Mouse (Mus musculus): ENCODE data around the gene Prkrip1. TPM values are rescaled to one million over a fixed set of nuclear protein-coding genes. Genes with fewer than 3 reads are reported as not detected.
A peak's percentile ranks its signal among the peaks of the same experiment; 100 is the strongest.
"Not testable (repeated sequence)": the region's sequence is repeated elsewhere in the genome, so short reads cannot be mapped to it uniquely, and the experiment has no call there.

The Prkrip1 gene
- polyA plus RNA-seq, 1 experiment from 2014 or later = 52.2 TPM

- H3K9me3 ChIP-seq (replicated peaks); H3K27me3 ChIP-seq; H3K27ac ChIP-seq (replicated peaks); ATAC-seq (ENCODE audit: insufficient number of reproducible peaks, low FRiP score, low TSS enrichment, low read depth); H3K4me1 ChIP-seq; H3K4me3 ChIP-seq (replicated peaks); H3K36me3 ChIP-seq; H3K4me2 ChIP-seq (replicated peaks); H3K9ac ChIP-seq: not testable (repeated sequence)
- WGBS = 64% methylated on average over 5 of the region's 5 CpGs
These were observed 49.6 kb downstream of the Prkrip1 start for GRCm38 (mm10) chr5:136149134-136149576.

GRCm38 (mm10) chr5:136147704-136148103, 51.1 kb downstream of the Prkrip1 start:
- H3K4me2 ChIP-seq (replicated peaks) = no peak overlapping the region
- no peak overlapping the region for H3K27ac ChIP-seq (replicated peaks)
- H3K9ac ChIP-seq = no peak overlapping the region
- H3K36me3 ChIP-seq = no peaks in the 10 kb centered on the region
- no peaks in the 10 kb centered on the region for H3K9me3 ChIP-seq (replicated peaks)
- ATAC-seq (ENCODE audit: insufficient number of reproducible peaks, low FRiP score, low TSS enrichment, low read depth) = no peak
- H3K4me1 ChIP-seq = no peaks in the 10 kb centered on the region
- H3K27me3 ChIP-seq = no peaks in the 10 kb centered on the region
- no peak overlapping the region for H3K4me3 ChIP-seq (replicated peaks)
- WGBS = 65% methylated on average over 8 of the region's 8 CpGs

GRCm38 (mm10) chr5:136146936-136147335, 51.8 kb downstream of the Prkrip1 start:
- H3K27ac ChIP-seq (replicated peaks) = no peak overlapping the region
- no peaks in the 10 kb centered on the region for H3K27me3 ChIP-seq
- ATAC-seq (ENCODE audit: insufficient number of reproducible peaks, low FRiP score, low TSS enrichment, low read depth) = no peak
- H3K4me1 ChIP-seq = no peaks in the 10 kb centered on the region
- no peak overlapping the region for H3K4me3 ChIP-seq (replicated peaks)
- H3K36me3 ChIP-seq = peaks cover 5% of the 10 kb centered on the region; the same call in 1 of the 2 replicates
- WGBS = 92% methylated on average over 1 of the region's 1 CpGs
- no peak overlapping the region for H3K9ac ChIP-seq
- H3K4me2 ChIP-seq (replicated peaks) = no peak overlapping the region
- no peaks in the 10 kb centered on the region for H3K9me3 ChIP-seq (replicated peaks)

DNA sequence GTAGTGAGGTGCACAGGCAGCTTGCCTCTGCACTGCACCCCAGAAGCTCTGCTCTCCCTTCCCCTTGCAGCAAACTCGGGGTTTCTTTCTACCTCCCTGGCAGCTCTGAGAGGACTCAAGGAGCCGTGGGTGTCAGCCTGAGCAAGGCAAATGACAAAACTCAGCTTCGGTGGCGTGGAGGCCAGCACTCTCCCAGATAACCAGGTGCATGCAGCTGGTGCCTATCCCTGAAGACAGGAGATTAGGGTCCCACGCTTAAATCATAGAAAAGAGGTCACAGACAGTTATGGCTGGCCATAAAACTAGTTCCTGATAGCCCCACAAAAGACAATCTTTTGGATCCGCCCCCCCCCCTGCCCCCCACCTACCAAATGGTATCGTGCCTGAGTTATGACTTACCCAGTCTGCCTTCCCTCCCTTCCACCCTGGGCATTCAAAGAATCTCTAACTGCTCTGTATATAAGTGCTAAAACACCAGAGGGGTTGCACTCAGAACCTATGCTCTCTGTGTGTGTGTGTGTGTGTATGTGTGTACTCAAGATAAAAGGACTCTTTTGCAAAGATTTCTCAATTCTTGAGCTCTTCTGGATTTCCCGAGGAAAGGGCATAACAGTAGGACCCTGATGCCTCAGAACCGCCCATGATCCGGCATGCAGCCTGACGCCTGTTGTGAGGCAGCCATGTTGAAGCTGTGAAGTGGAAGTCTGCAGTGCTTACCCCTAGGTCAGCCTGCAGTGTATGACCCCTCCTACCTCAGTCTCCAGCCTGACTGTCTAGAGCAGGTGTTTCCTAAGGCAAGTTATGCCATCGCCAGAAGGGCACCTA, 53.9 kb downstream of the Prkrip1 start:
- ATAC-seq (ENCODE audit: insufficient number of reproducible peaks, low FRiP score, low TSS enrichment, low read depth) = no peak
- Histone ChIP-seq H3K36me3 (peaks cover 25% of the 10 kb centered on the region), H3K9me3 (replicated peaks) (no peaks in the 10 kb centered on the region), H3K4me2 (replicated peaks) (no peak overlapping the region), H3K27ac (replicated peaks) (no peak overlapping the region), H3K4me1 (no peaks in the 10 kb centered on the region), H3K9ac (no peak overlapping the region), H3K27me3 (no peaks in the 10 kb centered on the region), H3K4me3 (replicated peaks) (no peak overlapping the region)
- 69% methylated on average over 12 of the region's 12 CpGs for WGBS

- Histone ChIP-seq H3K4me3 (replicated peaks) (no peak overlapping the region), H3K27ac (replicated peaks) (no peak overlapping the region), H3K9ac (no peak overlapping the region), H3K36me3 (peaks cover 34% of the 10 kb centered on the region), H3K9me3 (replicated peaks) (no peaks in the 10 kb centered on the region), H3K4me2 (replicated peaks) (no peak overlapping the region), H3K27me3 (no peaks in the 10 kb centered on the region), H3K4me1 (no peaks in the 10 kb centered on the region)
- no peak for ATAC-seq (ENCODE audit: insufficient number of reproducible peaks, low FRiP score, low TSS enrichment, low read depth)
- 86% methylated on average over 6 of the region's 6 CpGs for WGBS
These were observed 55.5 kb downstream of the Prkrip1 start for GRCm38 (mm10) chr5:136143161-136143755.

GRCm38 (mm10) chr5:136142746-136143145, 56.0 kb downstream of the Prkrip1 start:
- H3K4me3 ChIP-seq (replicated peaks) = no peak overlapping the region
- H3K4me2 ChIP-seq (replicated peaks) = no peak overlapping the region
- H3K9me3 ChIP-seq (replicated peaks) = no peaks in the 10 kb centered on the region
- no peak for ATAC-seq (ENCODE audit: insufficient number of reproducible peaks, low FRiP score, low TSS enrichment, low read depth)
- 89% methylated on average over 5 of the region's 5 CpGs for WGBS
- no peak overlapping the region for H3K9ac ChIP-seq
- H3K4me1 ChIP-seq = 0 out of 2 replicates have a peak, but pooled peaks cover 4% of the 10 kb centered on the region
- H3K27me3 ChIP-seq = no peaks in the 10 kb centered on the region
- no peak overlapping the region for H3K27ac ChIP-seq (replicated peaks)
- H3K36me3 ChIP-seq = peaks cover 35% of the 10 kb centered on the region

DNA sequence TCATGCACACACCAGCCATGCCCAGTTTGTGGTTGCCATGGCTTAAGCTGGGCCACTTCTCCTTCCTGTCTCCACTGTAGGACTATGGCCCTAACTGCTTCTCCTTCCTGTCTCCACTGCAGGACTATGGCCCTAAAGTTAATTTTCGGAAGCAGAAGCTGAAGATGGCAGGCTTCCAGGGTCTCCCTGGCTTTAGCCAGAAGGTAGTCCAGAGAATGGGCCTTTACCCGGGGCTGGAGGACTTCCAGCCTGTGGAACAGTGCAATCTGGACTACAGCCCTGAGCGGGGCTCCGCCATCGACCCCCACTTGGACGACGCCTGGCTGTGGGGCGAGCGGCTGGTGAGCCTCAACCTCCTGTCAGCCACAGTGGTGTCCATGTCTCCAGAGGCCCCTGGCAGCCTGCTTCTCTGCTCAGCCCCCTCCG, 58.7 kb downstream of the Prkrip1 start:
- WGBS = 94% methylated on average over 10 of the region's 10 CpGs
- H3K9ac ChIP-seq = no peak overlapping the region
- H3K4me3 ChIP-seq (replicated peaks) = no peak overlapping the region
- no peaks in the 10 kb centered on the region for H3K27me3 ChIP-seq
- ATAC-seq (ENCODE audit: insufficient number of reproducible peaks, low FRiP score, low TSS enrichment, low read depth) = no peak
- H3K27ac ChIP-seq (replicated peaks) = no peak overlapping the region
- no peak overlapping the region for H3K4me2 ChIP-seq (replicated peaks)
- H3K4me1 ChIP-seq = peaks cover 18% of the 10 kb centered on the region
- peaks cover 35% of the 10 kb centered on the region for H3K36me3 ChIP-seq
- H3K9me3 ChIP-seq (replicated peaks) = no peaks in the 10 kb centered on the region

GRCm38 (mm10) chr5:136139393-136139792, 59.4 kb downstream of the Prkrip1 start:
- H3K27me3 ChIP-seq = no peaks in the 10 kb centered on the region
- peaks cover 24% of the 10 kb centered on the region for H3K4me1 ChIP-seq
- WGBS = 94% methylated on average over 13 of the region's 13 CpGs
- ATAC-seq (ENCODE audit: insufficient number of reproducible peaks, low FRiP score, low TSS enrichment, low read depth) = no peak
- H3K9me3 ChIP-seq (replicated peaks) = no peaks in the 10 kb centered on the region
- peaks cover 35% of the 10 kb centered on the region for H3K36me3 ChIP-seq
- no peak overlapping the region for H3K9ac ChIP-seq
- no peak overlapping the region for H3K27ac ChIP-seq (replicated peaks)
- H3K4me3 ChIP-seq (replicated peaks) = no peak overlapping the region
- no peak overlapping the region for H3K4me2 ChIP-seq (replicated peaks)

DNA sequence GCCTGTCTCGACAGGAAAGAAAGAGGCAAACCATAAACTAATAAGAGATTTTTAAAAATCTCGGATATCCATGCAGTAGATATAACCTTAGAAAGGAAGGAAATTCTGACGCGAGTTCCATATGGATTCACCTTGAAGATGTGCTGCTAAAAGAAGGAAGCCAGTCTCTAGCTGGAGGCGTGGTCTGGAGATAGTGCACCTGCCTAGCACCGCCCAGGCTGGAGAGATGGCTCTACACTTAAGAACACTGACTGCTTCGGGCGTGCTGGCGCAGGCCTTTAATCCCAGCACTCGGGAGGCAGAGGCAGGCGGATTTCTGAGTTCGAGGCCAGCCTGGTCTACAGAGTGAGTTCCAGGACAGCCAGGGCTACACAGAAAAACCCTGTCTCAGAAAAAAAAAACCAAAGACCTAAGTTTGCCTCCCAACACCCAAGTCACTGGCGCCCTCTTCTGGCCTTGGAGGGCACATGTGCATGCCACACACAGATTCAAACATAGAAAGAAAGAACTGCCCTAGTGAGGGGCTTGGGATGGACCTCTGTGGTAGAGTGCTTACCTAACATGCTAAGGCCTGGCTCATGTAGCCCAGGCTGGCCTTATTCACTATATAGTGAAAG, 61.0 kb downstream of the Prkrip1 start:
- Histone ChIP-seq H3K9ac (no peak overlapping the region), H3K27ac (replicated peaks) (no peak overlapping the region), H3K36me3 (peaks cover 44% of the 10 kb centered on the region), H3K4me2 (replicated peaks) (no peak overlapping the region), H3K4me3 (replicated peaks) (no peak overlapping the region), H3K9me3 (replicated peaks) (no peaks in the 10 kb centered on the region), H3K4me1 (peaks cover 24% of the 10 kb centered on the region), H3K27me3 (no peaks in the 10 kb centered on the region)
- no peak for ATAC-seq (ENCODE audit: insufficient number of reproducible peaks, low FRiP score, low TSS enrichment, low read depth)
- whole genome bisulfite sequencing = 80% methylated on average over 13 of the region's 13 CpGs

GRCm38 (mm10) chr5:136136292-136136990, 62.3 kb downstream of the Prkrip1 start:
- Histone ChIP-seq H3K4me3 (replicated peaks) (peak overlapping the region; percentile 62), H3K9ac (peak overlapping the region; percentile 63), H3K9me3 (replicated peaks) (no peaks in the 10 kb centered on the region), H3K4me1 (peaks cover 24% of the 10 kb centered on the region), H3K27me3 (no peaks in the 10 kb centered on the region), H3K36me3 (peaks cover 46% of the 10 kb centered on the region), H3K4me2 (replicated peaks) (peak overlapping the region; percentile 57), H3K27ac (replicated peaks) (peak overlapping the region; percentile 61; the same call in 1 of the 2 replicates)
- WGBS = 6% methylated on average over 20 of the region's 20 CpGs
- no peak for ATAC-seq (ENCODE audit: insufficient number of reproducible peaks, low FRiP score, low TSS enrichment, low read depth)
